In genomic region chr16:16302369-16303137, GRCm38 (mm10) we compare ENCODE assay signal across 8 mouse cellular contexts. TPM values are rescaled to one million over a fixed set of nuclear protein-coding genes. Genes with fewer than 3 reads are reported as not detected.
DNase-seq lines count a peak whose midpoint lies in the region; ATAC-seq and TF ChIP-seq lines count a peak whose summit lies in the region.

TSS of gene Yars2 (plus strand) at chr16:16302965.

- peak; percentile 95 for TF ChIP-seq POLR2A in cortical plate, adult 2 months (IDR thresholded peaks at IDR 0.05; ENCODE audit: extremely low read depth, insufficient read depth, low read length)

- H3K4me1 ChIP-seq in cortical plate, adult 2 months (ENCODE audit: control insufficient read depth, insufficient read depth, low read length): peaks cover 5% of the 10 kb centered on the region; the same call in 1 of the 2 replicates

- peak; percentile 87 for DNase-seq in gastrocnemius, postnatal 10 days
- peak; percentile 93 for DNase-seq in induced T-regulatory cell, adult 2 months (ENCODE audit: low read depth)
- peak; percentile 85 to 94 for DNase-seq in left cerebral cortex, adult 9 months (ENCODE audit: low spot score in 2 of 2)
- peak; percentile 91 for DNase-seq in right cerebral cortex, postnatal 14 days
- DNase-seq in urinary bladder, postnatal 36 days (ENCODE audit: low spot score in 2 of 2): peak; percentile 81 to 92

- H3K27ac ChIP-seq in cortical plate, adult 2 months (ENCODE audit: insufficient read depth, low read length): peak within 1 kb of the TSS; percentile 97

- H3K4me3 ChIP-seq in cortical plate, adult 2 months (ENCODE audit: insufficient read depth, low read length): peak within 1 kb of the TSS; percentile 39

- TF ChIP-seq CTCF in cortical plate, adult 2 months (IDR thresholded peaks at IDR 0.05; ENCODE audit: extremely low read depth, insufficient read depth, low read length): peak; percentile 54; the same call in 1 of the 2 replicates

- ATAC-seq in activated CD4-positive, CD25-positive, alpha-beta regulatory T cell, adult 4 months: peak; percentile 90
- peak; percentile 93 for ATAC-seq in megakaryocyte progenitor cell, adult 5-6 weeks (replicated peaks; ENCODE audit: poor library complexity)

RNA-seq across cellular contexts. Expression of gene Yars2, which starts in this region (rescaled TPM):
- 1 to 10 TPM; 4.9 to 5.3 TPM for polyA plus RNA-seq in activated CD4-positive, CD25-positive, alpha-beta regulatory T cell, adult 4 months (2017; shearing (Covaris generic))
- 21.7 and 23.6 TPM in 2 replicates for polyA plus RNA-seq in cortical plate, adult 2 months (2012; rRNA removed)
- 10 to 100 TPM; 15.4 to 16.7 TPM for total RNA-seq in gastrocnemius, postnatal 10 days (2021)
- total RNA-seq in megakaryocyte progenitor cell, adult 5-6 weeks (2015): 68.3 and 73.9 TPM in 2 replicates
- 28.6 and 44.7 TPM in 2 replicates for total RNA-seq in megakaryocyte progenitor cell, adult 5-6 weeks (2017)

Comparison
In these comparisons a context has a peak if more than half of its experiments do, and no peak if none do; other contexts are left out.
1. Peak in every context shown above with its lines: DNase-seq, ATAC-seq, H3K4me3 ChIP-seq and H3K27ac ChIP-seq.